Mouse (Mus musculus) megakaryocyte, embryonic 14.5 days (primary cell): ENCODE measurements around the gene Dsp. TPM values are rescaled to one million over a fixed set of nuclear protein-coding genes. Genes with fewer than 3 reads are reported as not detected.

ENCODE experiments used
- H3K27me3 ChIP-seq: replicated peaks from 2 replicates; pipeline ENCODE3; 2012; ENCODE audit warnings: inconsistent platforms
- H3K36me3 ChIP-seq: replicated peaks from 2 replicates; pipeline ENCODE3; 2012; ENCODE audit warnings: low read length, inconsistent platforms, mixed read lengths
- H3K4me1 ChIP-seq: 2 replicates; pipeline ENCODE4 v1.6.1; 2012; ENCODE audit warnings: inconsistent platforms
- H3K4me3 ChIP-seq: replicated peaks from 2 replicates; pipeline ENCODE3; 2012; ENCODE audit warnings: moderate library complexity, mild to moderate bottlenecking, inconsistent platforms
- H3K9me3 ChIP-seq: 2 replicates; pipeline ENCODE4 v1.6.1; 2012; ENCODE audit warnings: inconsistent platforms
- FLI1 ChIP-seq: IDR thresholded peaks from 2 replicates; pipeline ENCODE4 v1.6.1; 2012; ENCODE audit warnings: low read length, inconsistent platforms, mixed read lengths
- GATA1 ChIP-seq: IDR thresholded peaks from 3 replicates; pipeline ENCODE4 v1.6.1; 2012; ENCODE audit warnings: mixed read lengths, low read length, inconsistent platforms, borderline replicate concordance
- polyA plus RNA-seq: library from polyadenylated mRNA; stranded (reverse); fragments of >175 nt; gene quantifications from 2 replicates; pipeline ENCODE4 v1.2.3, GENCODE M21; 2012; ENCODE audit warnings: low replicate concordance; ENCODE audit not compliant: insufficient read depth

The Dsp gene
- polyA plus RNA-seq, 1 experiment = 0.09 TPM

DNA sequence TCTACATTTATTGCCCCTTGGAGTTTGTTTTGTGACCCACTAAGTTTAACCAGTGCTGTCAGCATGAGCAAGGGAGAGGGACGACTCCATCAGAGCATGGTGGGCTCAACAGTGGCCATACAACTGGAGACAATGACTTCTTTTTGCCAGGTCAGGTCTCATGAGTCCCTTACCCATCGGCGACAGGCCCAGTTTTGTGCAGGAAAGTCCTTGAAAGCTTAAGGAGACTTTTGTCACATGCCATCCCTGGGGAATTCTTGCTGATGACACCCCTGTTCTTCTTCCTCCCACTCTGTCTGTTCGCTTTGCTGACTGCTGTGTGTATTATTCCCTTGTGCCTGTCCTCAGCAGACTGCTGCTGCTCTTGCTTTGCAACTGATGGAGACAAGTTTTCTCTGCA is 81.3 kb downstream of the Dsp start:
- TF ChIP-seq GATA1 = no peak
- no peak for TF ChIP-seq FLI1
- Histone ChIP-seq H3K36me3 (peaks cover 22% of the 10 kb centered on the region), H3K4me1 (no peaks in the 10 kb centered on the region), H3K9me3 (peaks cover 23% of the 10 kb centered on the region), H3K4me3 (no peak overlapping the region), H3K27me3 (peaks cover 1% of the 10 kb centered on the region)

DNA sequence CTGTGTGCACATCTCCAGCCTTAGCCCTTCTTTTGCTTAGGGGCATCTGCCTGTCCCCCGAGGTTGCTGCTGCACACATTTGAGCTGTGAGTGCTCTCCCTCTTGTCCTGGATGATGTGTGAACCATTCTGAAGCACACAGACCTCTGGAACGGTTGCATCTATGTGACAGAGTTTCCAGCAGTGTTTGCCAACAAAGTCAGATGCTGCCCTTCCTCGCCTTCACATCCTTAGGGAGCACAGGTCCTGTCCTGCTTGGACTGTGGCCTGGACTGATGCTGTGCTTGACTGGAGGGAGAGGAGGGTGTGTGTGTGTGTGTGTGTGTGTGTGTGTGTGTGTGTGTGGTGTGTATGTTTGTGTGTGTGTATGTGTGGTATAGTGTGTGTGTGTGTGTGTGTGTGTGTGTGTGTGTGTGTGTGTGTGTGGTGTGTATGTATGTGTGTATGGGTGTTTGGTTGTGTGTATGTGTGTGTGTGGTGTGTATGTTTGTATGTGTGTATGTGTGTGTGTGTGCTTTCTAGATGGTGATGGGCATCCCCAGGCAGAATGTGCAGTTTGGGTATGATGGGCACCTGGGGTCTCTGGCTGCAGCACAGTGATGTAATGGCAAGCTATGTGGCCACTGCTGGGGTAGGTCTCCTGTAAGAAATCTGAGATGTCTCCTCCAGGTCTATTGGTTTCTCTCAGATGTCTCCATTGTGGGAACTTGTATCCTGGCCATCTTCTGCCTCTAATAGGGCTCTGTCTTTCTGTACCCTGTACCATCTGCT is 81.9 kb downstream of the Dsp start:
- Histone ChIP-seq H3K4me1 (no peaks in the 10 kb centered on the region), H3K4me3 (no peak overlapping the region), H3K36me3 (peaks cover 16% of the 10 kb centered on the region), H3K27me3 (peaks cover 1% of the 10 kb centered on the region), H3K9me3 (peaks cover 27% of the 10 kb centered on the region)
- TF ChIP-seq FLI1 = no peak
- TF ChIP-seq GATA1 = no peak

DNA sequence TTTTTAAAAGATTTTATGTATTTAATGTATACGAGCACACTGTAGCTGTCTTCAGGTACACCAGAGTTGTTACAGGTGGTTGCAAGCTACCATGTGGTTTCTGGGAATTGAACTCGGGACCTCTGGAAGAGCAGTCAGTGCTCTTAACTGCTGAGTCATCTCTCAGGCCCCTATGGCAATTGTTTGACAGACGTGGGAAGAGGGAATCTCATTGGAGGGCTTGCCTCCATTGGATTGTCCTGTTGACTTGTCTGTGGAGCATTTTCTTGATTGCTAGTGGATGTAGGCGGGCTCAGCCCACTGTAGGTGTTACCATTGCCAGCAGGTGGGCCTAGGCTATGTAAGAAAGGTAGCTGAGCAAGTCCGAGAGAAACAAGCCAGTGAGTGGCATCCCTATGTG is 83.6 kb downstream of the Dsp start:
- Histone ChIP-seq H3K36me3 (peaks cover 4% of the 10 kb centered on the region), H3K9me3 (peaks cover 27% of the 10 kb centered on the region), H3K27me3 (peaks cover 1% of the 10 kb centered on the region), H3K4me3 (no peak overlapping the region), H3K4me1 (no peaks in the 10 kb centered on the region)
- TF ChIP-seq FLI1 (no peak), GATA1 (no peak)

DNA sequence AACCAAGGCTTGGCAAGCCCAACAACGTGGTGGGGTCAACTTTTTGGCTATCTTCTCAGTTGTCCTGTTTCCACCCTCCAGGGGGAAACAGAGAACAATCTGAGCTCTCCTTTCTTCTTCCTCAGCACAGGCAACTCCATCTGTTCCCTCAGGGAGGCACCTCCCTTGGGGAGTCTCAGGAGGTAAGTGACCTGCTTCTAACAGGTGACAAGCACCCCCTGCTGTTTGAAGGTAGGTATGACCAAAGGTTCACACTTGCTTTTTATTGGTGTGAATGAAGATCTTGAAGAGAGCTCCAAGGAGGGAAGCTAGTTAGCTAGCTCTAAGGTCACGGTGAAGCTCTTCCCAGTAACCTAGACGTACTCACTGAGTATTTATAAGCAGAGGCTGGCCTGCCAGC is 84.3 kb downstream of the Dsp start:
- Histone ChIP-seq H3K9me3 (peaks cover 27% of the 10 kb centered on the region), H3K36me3 (no peaks in the 10 kb centered on the region), H3K27me3 (peaks cover 1% of the 10 kb centered on the region), H3K4me1 (no peaks in the 10 kb centered on the region), H3K4me3 (no peak overlapping the region)
- TF ChIP-seq GATA1 (no peak), FLI1 (no peak)

- H3K4me1 ChIP-seq = no peaks in the 10 kb centered on the region
- H3K27me3 ChIP-seq = peaks cover 2% of the 10 kb centered on the region
- H3K36me3 ChIP-seq = no peaks in the 10 kb centered on the region
- H3K9me3 ChIP-seq = no peaks in the 10 kb centered on the region
- no peak for TF ChIP-seq GATA1
- no peak for TF ChIP-seq FLI1
- H3K4me3 ChIP-seq = no peak overlapping the region
These were observed 97.1 kb downstream of the Dsp start for GRCm38 (mm10) chr13:38248151-38248550.

Other genes starting within 250 kb of the Dsp start
- gene Ssr1, start 157.1 kb upstream of the Dsp start, polyA plus RNA-seq = 3.7 and 29.4 TPM in 2 replicates
- gene Riok1, start 114.3 kb upstream of the Dsp start, polyA plus RNA-seq = 7.2 and 7.7 TPM in 2 replicates
- gene Cage1, start 114.2 kb upstream of the Dsp start, polyA plus RNA-seq = not detected in 2 replicates
- gene Snrnp48, start 53.6 kb downstream of the Dsp start, polyA plus RNA-seq = 3.0 and 32.8 TPM in 2 replicates
- gene Bmp6, start 193.8 kb downstream of the Dsp start, polyA plus RNA-seq = not detected in 2 replicates